ENCODE assay signal across 23 mouse cellular contexts in genomic region chr1:72218626-72219025, GRCm38 (mm10). TPM values are rescaled to one million over a fixed set of nuclear protein-coding genes. Genes with fewer than 3 reads are reported as not detected.
DNase-seq lines count a peak whose midpoint lies in the region; ATAC-seq and TF ChIP-seq lines count a peak whose summit lies in the region.
"Had no signal": no experiment of that assay in that cellular context is flagged by ENCODE, and none has a peak within 500 bp of the region (broad histone marks: within the 10 kb centered on the region; RNA-seq: fewer than 3 reads in every experiment).

No protein-coding gene starts in this region.

- no peak overlapping the region for H3K27ac ChIP-seq in intestine, embryonic 15.5 days
- no peak overlapping the region for H3K27ac ChIP-seq in intestine, postnatal 0 days (ENCODE audit: low read depth, low read length)
- H3K27ac ChIP-seq in liver, embryonic 16.5 days (ENCODE audit: low read length): no peak overlapping the region; the same call in 1 of the 2 replicates
- no peak overlapping the region for H3K27ac ChIP-seq in intestine, embryonic 16.5 days (ENCODE audit: low read length)
- H3K27ac ChIP-seq: embryonic facial prominence, embryonic 13.5 days; embryonic facial prominence, embryonic 15.5 days; forebrain, embryonic 10.5 days; forebrain, embryonic 12.5 days had no signal

- H3K4me1 ChIP-seq in intestine, embryonic 15.5 days (replicated peaks): no peaks in the 10 kb centered on the region
- H3K4me1 ChIP-seq in intestine, postnatal 0 days (replicated peaks; ENCODE audit: control insufficient read depth, insufficient read depth, low read length): no peaks in the 10 kb centered on the region; the same call in 1 of the 2 replicates
- no peaks in the 10 kb centered on the region for H3K4me1 ChIP-seq in liver, embryonic 16.5 days (ENCODE audit: control insufficient read depth, low read depth, low read length)
- H3K4me1 ChIP-seq in intestine, embryonic 16.5 days (ENCODE audit: control insufficient read depth, insufficient read depth, low read length): no peaks in the 10 kb centered on the region

- no peak for DNase-seq in liver
- DNase-seq in yolk sac, embryonic 10.5 days (ENCODE audit: low spot score): peak; percentile 60
- no peak for DNase-seq in cerebellum, adult 8-10 months
- DNase-seq: adrenal gland, adult 2 months; adrenal gland, postnatal 10 days; adrenal gland, postnatal 25 days; cerebellum, adult 11-12 months; cerebellum, adult 2 months; cerebellum, adult 9-11 months; cerebellum, postnatal 14 days; cerebellum, postnatal 36 days; embryo, embryonic 11 days had no signal

- TF ChIP-seq CTCF in intestine, postnatal 0 days (IDR thresholded peaks at IDR 0.05; ENCODE audit: low read depth): no peak

- no peak overlapping the region for H3K4me2 ChIP-seq in intestine, embryonic 15.5 days (replicated peaks)
- no peak overlapping the region for H3K4me2 ChIP-seq in intestine, postnatal 0 days (replicated peaks; ENCODE audit: low read depth)
- H3K4me2 ChIP-seq in liver, embryonic 16.5 days (ENCODE audit: low read depth, low read length): no peak overlapping the region
- no peak overlapping the region for H3K4me2 ChIP-seq in intestine, embryonic 16.5 days (ENCODE audit: low read depth, low read length)
- H3K4me2 ChIP-seq: embryonic facial prominence, embryonic 13.5 days; embryonic facial prominence, embryonic 15.5 days; forebrain, embryonic 12.5 days had no signal

- 38% methylated on average over 2 of the region's 2 CpGs for WGBS in intestine, embryonic 15.5 days
- WGBS in intestine, postnatal 0 days: 31% methylated on average over 2 of the region's 2 CpGs
- 38% methylated on average over 2 of the region's 2 CpGs for WGBS in liver, embryonic 16.5 days (ENCODE audit: insufficient replicate concordance)
- 40% methylated on average over 2 of the region's 2 CpGs for WGBS in intestine, embryonic 16.5 days

- H3K36me3 ChIP-seq in intestine, embryonic 15.5 days: no peaks in the 10 kb centered on the region
- H3K36me3 ChIP-seq in intestine, postnatal 0 days (ENCODE audit: control insufficient read depth, insufficient read depth): no peaks in the 10 kb centered on the region
- H3K36me3 ChIP-seq in liver, embryonic 16.5 days (ENCODE audit: control insufficient read depth, insufficient read depth): no peaks in the 10 kb centered on the region
- H3K36me3 ChIP-seq in intestine, embryonic 16.5 days (ENCODE audit: control insufficient read depth, insufficient read depth, low read length): no peaks in the 10 kb centered on the region
- H3K36me3 ChIP-seq: embryonic facial prominence, embryonic 13.5 days; embryonic facial prominence, embryonic 15.5 days; forebrain, embryonic 10.5 days; forebrain, embryonic 12.5 days had no signal

- H3K4me3 ChIP-seq in intestine, embryonic 15.5 days (replicated peaks): no peak overlapping the region
- no peak overlapping the region for H3K4me3 ChIP-seq in intestine, postnatal 0 days (ENCODE audit: low read depth, low read length)
- H3K4me3 ChIP-seq in liver, embryonic 16.5 days (ENCODE audit: low read depth, low read length): no peak overlapping the region
- no peak overlapping the region for H3K4me3 ChIP-seq in intestine, embryonic 16.5 days (ENCODE audit: low read length)
- H3K4me3 ChIP-seq: embryonic facial prominence, embryonic 13.5 days; embryonic facial prominence, embryonic 15.5 days; erythroblast, embryonic 14.5 days; forebrain, embryonic 10.5 days; forebrain, embryonic 12.5 days had no signal

- H3K9ac ChIP-seq in intestine, embryonic 15.5 days: no peak overlapping the region
- no peak overlapping the region for H3K9ac ChIP-seq in intestine, postnatal 0 days (ENCODE audit: low read depth, low read length)
- H3K9ac ChIP-seq in liver, embryonic 16.5 days (ENCODE audit: low read depth, low read length): no peak overlapping the region
- no peak overlapping the region for H3K9ac ChIP-seq in intestine, embryonic 16.5 days (ENCODE audit: low read depth, low read length)
- H3K9ac ChIP-seq: embryonic facial prominence, embryonic 13.5 days; embryonic facial prominence, embryonic 15.5 days; forebrain, embryonic 12.5 days had no signal

- ATAC-seq in intestine, embryonic 15.5 days: peak; percentile 43; the same call in 1 of the 2 replicates
- no peak for ATAC-seq in intestine, postnatal 0 days
- 0 out of 2 replicates have a peak, but pooled peaks have one; percentile 31 for ATAC-seq in liver, embryonic 16.5 days (ENCODE audit: low read depth)
- ATAC-seq in intestine, embryonic 16.5 days: peak; percentile 29; the same call in 1 of the 2 replicates
- ATAC-seq: forebrain, embryonic 14.5 days; forebrain, embryonic 16.5 days had no signal

- H3K9me3 ChIP-seq in intestine, embryonic 15.5 days: no peaks in the 10 kb centered on the region
- H3K9me3 ChIP-seq in intestine, postnatal 0 days (ENCODE audit: control insufficient read depth): no peaks in the 10 kb centered on the region
- no peaks in the 10 kb centered on the region for H3K9me3 ChIP-seq in liver, embryonic 16.5 days (replicated peaks; ENCODE audit: control insufficient read depth, low read length)
- no peaks in the 10 kb centered on the region for H3K9me3 ChIP-seq in intestine, embryonic 16.5 days (ENCODE audit: control insufficient read depth, low read length)
- H3K9me3 ChIP-seq: embryonic facial prominence, embryonic 13.5 days; embryonic facial prominence, embryonic 15.5 days; forebrain, embryonic 10.5 days; forebrain, embryonic 12.5 days had no signal

- H3K27me3 ChIP-seq in intestine, embryonic 15.5 days (replicated peaks): no peaks in the 10 kb centered on the region
- H3K27me3 ChIP-seq in intestine, postnatal 0 days (replicated peaks; ENCODE audit: control insufficient read depth, insufficient read depth, low read length): no peaks in the 10 kb centered on the region
- H3K27me3 ChIP-seq in liver, embryonic 16.5 days (ENCODE audit: control insufficient read depth, insufficient read depth, low read depth, low read length): no peaks in the 10 kb centered on the region; the same call in 1 of the 2 replicates
- H3K27me3 ChIP-seq in intestine, embryonic 16.5 days (replicated peaks; ENCODE audit: control insufficient read depth, insufficient read depth, low read length): no peaks in the 10 kb centered on the region

RNA-seq across cellular contexts. Expression of gene Mreg, which starts 6.5 kb away (rescaled TPM):
- 8.5 and 9.4 TPM in 2 replicates for polyA plus RNA-seq in intestine, embryonic 15.5 days (2015; fragmentation: Nextera tagmentation; extraction: Ambion mirVana)
- 26.6 and 37.7 TPM in 2 replicates for polyA plus RNA-seq in intestine, postnatal 0 days (2015; fragmentation: Nextera tagmentation; extraction: Ambion mirVana)
- 8.0 and 8.1 TPM in 2 replicates for polyA plus RNA-seq in liver, embryonic 16.5 days (2015; fragmentation: Nextera tagmentation; extraction: Ambion mirVana)
- 7.5 and 13.2 TPM in 2 replicates for polyA plus RNA-seq in intestine, embryonic 16.5 days (2015; fragmentation: Nextera tagmentation; extraction: Ambion mirVana)
